Mouse (Mus musculus): ENCODE results near the gene Clasp1.

DNA sequence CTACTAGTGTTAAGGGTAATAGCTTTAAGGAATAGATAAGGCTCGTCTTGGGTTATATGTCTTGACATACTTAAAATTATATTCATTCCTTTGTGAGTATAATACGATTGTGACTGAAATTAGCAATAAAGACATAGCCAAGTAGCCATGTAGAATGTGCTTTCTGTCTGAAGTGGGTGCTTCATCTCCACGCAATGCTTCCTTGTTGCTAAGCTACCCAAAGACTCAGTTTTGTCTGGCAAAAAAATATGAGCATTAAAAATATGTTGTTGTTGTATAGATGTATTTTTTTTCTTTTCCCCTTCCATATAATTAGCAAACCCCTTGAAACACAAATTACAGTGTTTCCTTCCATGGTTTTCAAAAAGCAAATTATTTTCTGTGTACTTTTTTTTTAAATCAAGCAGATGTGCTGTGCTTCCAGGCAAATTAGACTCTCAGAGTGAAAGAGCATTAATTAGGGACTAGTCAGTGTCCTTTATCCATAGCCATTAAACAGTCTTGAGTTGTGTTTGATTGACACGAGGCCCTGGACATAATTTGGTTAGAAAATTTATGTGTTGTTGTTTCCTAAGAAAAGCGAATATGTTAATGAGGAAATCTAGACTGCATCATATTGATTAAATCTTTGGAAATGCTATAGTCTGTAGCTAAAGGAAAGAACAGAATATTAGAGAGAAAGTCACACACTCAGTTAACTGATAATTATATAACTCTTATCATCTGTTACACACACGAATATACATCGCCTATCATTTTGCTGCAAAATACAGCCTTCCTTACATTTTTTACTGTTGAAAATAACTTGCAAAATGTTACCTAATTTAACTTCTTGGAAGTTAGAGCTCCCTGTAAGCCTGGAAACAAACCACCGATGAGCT is 91.9 kb downstream of the Clasp1 start:
- no peak for TF ChIP-seq CTCF (IDR thresholded peaks at IDR 0.05; ENCODE audit: insufficient read depth, low read length)
- no peak for TF ChIP-seq POLR2A (IDR thresholded peaks at IDR 0.05; ENCODE audit: borderline replicate concordance, extremely low read depth, low read depth, low read length)

Measured in lung, adult 2 months (tissue).